Mouse (Mus musculus) intestine, embryonic 15.5 days (tissue): ENCODE measurements around the gene Rab3ip. TPM values are rescaled to one million over a fixed set of nuclear protein-coding genes. Genes with fewer than 3 reads are reported as not detected.

Experiments used
- ATAC-seq: fragments of 200-750 bp; cut with Nextera tagmentation; 2 replicates; pipeline ENCODE4 v1.8.0; 2017; ENCODE audit warnings: moderate TSS enrichment, moderate library complexity
- H3K27ac ChIP-seq: fragments of 300-500 bp; sonication (generic); 2 replicates; pipeline ENCODE4 v1.5.1; 2015; ENCODE audit warnings: mild to moderate bottlenecking, inconsistent platforms
- H3K27me3 ChIP-seq: fragments of 300-500 bp; sonication (generic); replicated peaks from 2 replicates; pipeline ENCODE4 v1.6.1; 2015; ENCODE audit warnings: inconsistent platforms
- H3K36me3 ChIP-seq: fragments of 300-500 bp; sonication (generic); 2 replicates; pipeline ENCODE4 v1.6.1; 2015; ENCODE audit warnings: inconsistent platforms
- H3K4me1 ChIP-seq: fragments of 300-500 bp; sonication (generic); replicated peaks from 2 replicates; pipeline ENCODE4 v1.6.1; 2015; ENCODE audit warnings: inconsistent platforms
- H3K4me2 ChIP-seq: fragments of 300-500 bp; sonication (generic); replicated peaks from 2 replicates; pipeline ENCODE4 v1.6.1; 2015; ENCODE audit warnings: mild to moderate bottlenecking, inconsistent platforms
- H3K4me3 ChIP-seq: fragments of 300-500 bp; sonication (generic); replicated peaks from 2 replicates; pipeline ENCODE4 v1.5.1; 2015; ENCODE audit warnings: inconsistent platforms
- H3K9ac ChIP-seq: fragments of 300-500 bp; sonication (generic); 2 replicates; pipeline ENCODE4 v1.6.1; 2015; ENCODE audit warnings: inconsistent platforms
- H3K9me3 ChIP-seq: fragments of 300-500 bp; sonication (generic); 2 replicates; pipeline ENCODE4 v1.6.1; 2016; ENCODE audit warnings: inconsistent platforms
- WGBS: fragments of 180-500 bp; shearing (Covaris S2); methylation state at CpG from one replicate; pipeline ENCODE4 v1.1.7; 2015; 5-methylcytosine and 5-hydroxymethylcytosine counted together
- polyA plus RNA-seq: library from polyadenylated mRNA; unstranded; fragments of >200 nt; fragmentation: Nextera tagmentation; extraction: Ambion mirVana; gene quantifications from 2 replicates; pipeline ENCODE4 v1.2.1, GENCODE M21; 2015

The Rab3ip gene
- polyA plus RNA-seq, 1 experiment from 2014 or later: 34.3 TPM

- Histone ChIP-seq H3K9ac (no peak overlapping the region), H3K27ac (no peak overlapping the region), H3K4me2 (no peak overlapping the region), H3K4me1 (no peaks in the 10 kb centered on the region), H3K4me3 (no peak overlapping the region), H3K27me3 (no peaks in the 10 kb centered on the region), H3K36me3 (0 out of 2 replicates have a peak, but pooled peaks cover 6% of the 10 kb centered on the region), H3K9me3 (no peaks in the 10 kb centered on the region)
- WGBS: 76% methylated on average over 3 of the region's 3 CpGs
- ATAC-seq: no peak
These were observed 21.7 kb downstream of the Rab3ip start for GRCm38 (mm10) chr10:116928826-116929225.

- Histone ChIP-seq H3K9ac (no peak overlapping the region), H3K4me1 (no peaks in the 10 kb centered on the region), H3K36me3 (0 out of 2 replicates have a peak, but pooled peaks cover 11% of the 10 kb centered on the region), H3K9me3 (no peaks in the 10 kb centered on the region), H3K4me3 (no peak overlapping the region), H3K27me3 (no peaks in the 10 kb centered on the region), H3K4me2 (no peak overlapping the region), H3K27ac (no peak overlapping the region)
- 80% methylated on average over 11 of the region's 11 CpGs for WGBS
- ATAC-seq: no peak
These were observed 24.0 kb downstream of the Rab3ip start for GRCm38 (mm10) chr10:116926428-116927113.

GRCm38 (mm10) chr10:116923651-116924495 lies 26.7 kb downstream of the Rab3ip start:
- Histone ChIP-seq H3K4me1 (no peaks in the 10 kb centered on the region), H3K9ac (no peak overlapping the region), H3K9me3 (no peaks in the 10 kb centered on the region), H3K4me3 (no peak overlapping the region), H3K27me3 (no peaks in the 10 kb centered on the region), H3K36me3 (0 out of 2 replicates have a peak, but pooled peaks cover 11% of the 10 kb centered on the region), H3K4me2 (no peak overlapping the region), H3K27ac (no peak overlapping the region)
- 93% methylated on average over 19 of the region's 19 CpGs for WGBS
- ATAC-seq: no peak

GRCm38 (mm10) chr10:116922161-116922560 lies 28.4 kb downstream of the Rab3ip start:
- 85% methylated on average over 15 of the region's 15 CpGs for WGBS
- no peak overlapping the region for H3K9ac ChIP-seq
- H3K36me3 ChIP-seq: 0 out of 2 replicates have a peak, but pooled peaks cover 14% of the 10 kb centered on the region
- no peaks in the 10 kb centered on the region for H3K27me3 ChIP-seq
- H3K4me1 ChIP-seq: no peaks in the 10 kb centered on the region
- ATAC-seq: no peak
- H3K27ac ChIP-seq: no peak overlapping the region
- H3K4me2 ChIP-seq: no peak overlapping the region
- H3K9me3 ChIP-seq: no peaks in the 10 kb centered on the region
- no peak overlapping the region for H3K4me3 ChIP-seq

- Histone ChIP-seq H3K9ac (no peak overlapping the region), H3K4me1 (no peaks in the 10 kb centered on the region), H3K27ac (no peak overlapping the region), H3K9me3 (no peaks in the 10 kb centered on the region), H3K4me3 (no peak overlapping the region), H3K4me2 (no peak overlapping the region), H3K36me3 (0 out of 2 replicates have a peak, but pooled peaks cover 14% of the 10 kb centered on the region), H3K27me3 (no peaks in the 10 kb centered on the region)
- ATAC-seq: no peak
- 89% methylated on average over 15 of the region's 15 CpGs for WGBS
These were observed 29.2 kb downstream of the Rab3ip start for GRCm38 (mm10) chr10:116921416-116921815.

- Histone ChIP-seq H3K9ac (no peak overlapping the region), H3K27ac (no peak overlapping the region), H3K4me1 (no peaks in the 10 kb centered on the region), H3K27me3 (no peaks in the 10 kb centered on the region), H3K9me3 (no peaks in the 10 kb centered on the region), H3K36me3 (0 out of 2 replicates have a peak, but pooled peaks cover 14% of the 10 kb centered on the region), H3K4me2 (no peak overlapping the region), H3K4me3 (no peak overlapping the region)
- ATAC-seq: no peak
- WGBS: 85% methylated on average over 8 of the region's 8 CpGs
These were observed 29.9 kb downstream of the Rab3ip start for GRCm38 (mm10) chr10:116920641-116921040.

GRCm38 (mm10) chr10:116919368-116920317 lies 30.9 kb downstream of the Rab3ip start:
- Histone ChIP-seq H3K4me1 (no peaks in the 10 kb centered on the region), H3K27ac (no peak overlapping the region), H3K4me3 (no peak overlapping the region), H3K9me3 (no peaks in the 10 kb centered on the region), H3K27me3 (no peaks in the 10 kb centered on the region), H3K36me3 (0 out of 2 replicates have a peak, but pooled peaks cover 14% of the 10 kb centered on the region), H3K9ac (no peak overlapping the region), H3K4me2 (no peak overlapping the region)
- ATAC-seq: no peak
- WGBS: 89% methylated on average over 25 of the region's 25 CpGs

GRCm38 (mm10) chr10:116916581-116916980 lies 34.0 kb downstream of the Rab3ip start:
- Histone ChIP-seq H3K4me2 (no peak overlapping the region), H3K27me3 (no peaks in the 10 kb centered on the region), H3K9ac (no peak overlapping the region), H3K9me3 (no peaks in the 10 kb centered on the region), H3K4me1 (no peaks in the 10 kb centered on the region), H3K4me3 (no peak overlapping the region), H3K36me3 (0 out of 2 replicates have a peak, but pooled peaks cover 3% of the 10 kb centered on the region), H3K27ac (no peak overlapping the region)
- WGBS: 76% methylated on average over 8 of the region's 8 CpGs
- ATAC-seq: no peak

GRCm38 (mm10) chr10:116915286-116915685 lies 35.3 kb downstream of the Rab3ip start:
- H3K4me2 ChIP-seq: no peak overlapping the region
- no peaks in the 10 kb centered on the region for H3K9me3 ChIP-seq
- no peaks in the 10 kb centered on the region for H3K27me3 ChIP-seq
- H3K4me3 ChIP-seq: no peak overlapping the region
- 90% methylated on average over 8 of the region's 8 CpGs for WGBS
- no peaks in the 10 kb centered on the region for H3K4me1 ChIP-seq
- no peak overlapping the region for H3K27ac ChIP-seq
- H3K9ac ChIP-seq: no peak overlapping the region
- H3K36me3 ChIP-seq: 0 out of 2 replicates have a peak, but pooled peaks cover 3% of the 10 kb centered on the region
- ATAC-seq: no peak

GRCm38 (mm10) chr10:116914586-116914985 lies 36.0 kb downstream of the Rab3ip start:
- no peak for ATAC-seq
- WGBS: 79% methylated on average over 9 of the region's 9 CpGs
- H3K4me1 ChIP-seq: no peaks in the 10 kb centered on the region

GRCm38 (mm10) chr10:116913647-116914273 lies 36.8 kb downstream of the Rab3ip start:
- H3K9ac ChIP-seq: no peak overlapping the region
- peaks cover 9% of the 10 kb centered on the region for H3K36me3 ChIP-seq
- no peak overlapping the region for H3K27ac ChIP-seq
- no peaks in the 10 kb centered on the region for H3K27me3 ChIP-seq
- no peak overlapping the region for H3K4me2 ChIP-seq
- H3K4me3 ChIP-seq: no peak overlapping the region
- H3K4me1 ChIP-seq: no peaks in the 10 kb centered on the region
- ATAC-seq: no peak
- WGBS: 77% methylated on average over 17 of the region's 17 CpGs
- H3K9me3 ChIP-seq: no peaks in the 10 kb centered on the region

More at GRCm38 (mm10) chr10:116914586-116914985, 36.0 kb downstream of the Rab3ip start:
- Histone ChIP-seq H3K4me3 (no peak overlapping the region), H3K9me3 (no peaks in the 10 kb centered on the region), H3K4me2 (no peak overlapping the region), H3K9ac (no peak overlapping the region), H3K36me3 (peaks cover 8% of the 10 kb centered on the region), H3K27me3 (no peaks in the 10 kb centered on the region), H3K27ac (no peak overlapping the region)
